Mouse (Mus musculus) lung, postnatal 4 days (tissue): ENCODE data around the gene Klhl22.
"Not testable (repeated sequence)": the region's sequence is repeated elsewhere in the genome, so short reads cannot be mapped to it uniquely, and the experiment has no call there.

Source experiments
- DNase-seq, 2 experiments: peaks; one replicate each; pipeline ENCODE4 v3.0.0; 2021

Gene Klhl22

DNA sequence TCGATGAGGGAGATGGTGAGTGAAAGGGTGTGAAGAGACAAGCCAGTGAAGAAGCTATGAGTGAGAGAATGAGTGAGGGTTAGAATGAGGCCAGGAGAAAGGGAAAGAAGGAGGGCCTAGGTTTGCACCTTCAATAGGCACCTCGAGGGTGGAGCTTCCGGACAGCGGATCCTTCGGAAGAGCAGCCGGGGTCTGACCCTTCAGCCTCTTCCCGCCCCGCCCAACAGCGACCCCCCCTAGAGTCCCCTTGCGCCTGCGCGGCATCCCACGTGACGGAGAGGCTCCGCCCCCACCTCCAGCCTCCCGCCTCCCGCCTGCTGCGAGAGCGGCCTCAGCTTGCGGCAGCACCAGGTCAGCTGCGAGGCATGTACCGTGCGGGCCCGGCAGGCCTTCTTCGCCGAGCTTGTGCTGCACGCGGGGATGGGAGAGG lies at the start of gene Klhl22:
TSS of gene Klhl22 (plus strand) at position 275 of the 430 bp plus-strand sequence.
- peak; percentile 93 to 94 for DNase-seq

DNA sequence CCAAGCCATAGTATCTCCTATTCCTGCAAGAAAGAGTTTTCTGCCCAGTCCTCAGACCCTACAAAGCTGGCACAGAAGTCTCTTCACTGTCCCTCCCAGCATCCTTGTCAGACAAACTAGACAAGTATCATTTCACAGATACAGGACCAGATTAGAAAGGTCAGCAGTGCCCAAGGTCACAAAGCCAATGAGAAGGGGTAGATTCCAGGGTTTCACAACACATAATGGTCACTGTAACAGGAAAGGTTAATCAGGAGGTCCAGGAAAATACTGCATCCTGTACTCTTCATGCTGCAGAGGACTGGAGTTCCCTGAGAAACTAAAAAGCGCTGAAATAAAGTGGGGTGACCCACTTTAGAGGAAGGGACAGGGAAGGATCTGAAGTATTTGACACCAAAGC lies 41.6 kb upstream of the Klhl22 start:
- DNase-seq, result no peak

DNA sequence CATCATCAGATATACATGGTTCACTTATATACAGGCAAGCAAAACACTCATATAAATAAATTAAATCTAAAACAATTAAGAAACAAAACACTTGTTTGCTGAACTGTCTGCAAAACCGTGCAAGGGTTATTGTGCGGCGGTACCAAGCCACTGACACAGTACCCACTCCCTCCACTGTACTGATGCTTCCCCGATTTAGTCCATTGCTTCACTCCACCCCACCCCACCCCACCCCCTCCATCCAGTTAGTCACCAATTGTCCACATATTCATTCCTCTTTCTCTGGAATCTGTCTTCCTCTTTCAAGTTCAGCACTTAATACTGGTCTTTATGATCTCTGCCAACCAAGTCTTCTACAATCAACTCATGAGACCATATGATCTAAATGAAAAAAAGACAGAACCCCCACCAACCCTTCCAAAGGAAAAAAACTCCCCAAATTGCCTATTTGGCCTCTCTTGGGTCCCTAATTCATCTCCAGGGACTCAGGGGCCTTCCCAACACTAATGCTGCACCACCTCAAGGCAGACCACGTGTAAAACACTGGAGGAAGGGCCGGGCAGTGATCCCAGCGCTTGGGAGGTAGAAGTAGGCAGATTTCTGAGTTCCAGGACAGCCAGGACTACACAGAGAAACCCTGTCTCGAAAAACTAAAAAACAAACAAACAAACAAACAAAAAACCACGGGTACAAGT lies 38.2 kb upstream of the Klhl22 start:
- no peak for DNase-seq

DNA sequence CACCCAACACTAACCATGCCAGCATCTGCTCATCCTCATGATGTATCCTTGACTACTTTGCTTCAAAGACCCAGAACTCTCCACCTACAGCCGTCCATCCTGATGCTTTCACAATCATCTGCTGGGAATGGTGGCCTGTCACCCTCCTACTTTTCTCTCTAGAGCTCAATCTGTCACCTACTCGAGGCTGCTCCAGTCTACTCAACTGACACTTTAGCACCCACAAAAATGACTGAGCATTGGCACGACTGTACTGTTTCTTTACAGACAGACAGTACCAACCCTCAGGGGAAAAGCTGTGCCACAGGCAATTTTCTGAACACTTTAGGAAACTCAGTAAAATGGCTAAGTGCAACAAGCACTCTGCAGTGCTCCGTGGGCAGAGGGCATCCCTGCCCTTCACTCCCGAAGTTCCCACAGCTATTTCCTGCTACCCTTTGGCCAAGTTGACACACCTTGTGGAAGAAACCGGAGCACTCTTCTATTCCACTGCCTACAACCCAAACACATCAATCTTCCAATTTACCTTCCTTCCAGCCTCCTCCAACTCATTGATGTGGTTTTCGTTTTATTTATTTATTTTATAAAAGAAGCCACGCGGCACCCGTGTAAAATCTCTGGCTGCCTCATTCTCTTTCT lies 37.5 kb upstream of the Klhl22 start:
- DNase-seq, result no peak

DNA sequence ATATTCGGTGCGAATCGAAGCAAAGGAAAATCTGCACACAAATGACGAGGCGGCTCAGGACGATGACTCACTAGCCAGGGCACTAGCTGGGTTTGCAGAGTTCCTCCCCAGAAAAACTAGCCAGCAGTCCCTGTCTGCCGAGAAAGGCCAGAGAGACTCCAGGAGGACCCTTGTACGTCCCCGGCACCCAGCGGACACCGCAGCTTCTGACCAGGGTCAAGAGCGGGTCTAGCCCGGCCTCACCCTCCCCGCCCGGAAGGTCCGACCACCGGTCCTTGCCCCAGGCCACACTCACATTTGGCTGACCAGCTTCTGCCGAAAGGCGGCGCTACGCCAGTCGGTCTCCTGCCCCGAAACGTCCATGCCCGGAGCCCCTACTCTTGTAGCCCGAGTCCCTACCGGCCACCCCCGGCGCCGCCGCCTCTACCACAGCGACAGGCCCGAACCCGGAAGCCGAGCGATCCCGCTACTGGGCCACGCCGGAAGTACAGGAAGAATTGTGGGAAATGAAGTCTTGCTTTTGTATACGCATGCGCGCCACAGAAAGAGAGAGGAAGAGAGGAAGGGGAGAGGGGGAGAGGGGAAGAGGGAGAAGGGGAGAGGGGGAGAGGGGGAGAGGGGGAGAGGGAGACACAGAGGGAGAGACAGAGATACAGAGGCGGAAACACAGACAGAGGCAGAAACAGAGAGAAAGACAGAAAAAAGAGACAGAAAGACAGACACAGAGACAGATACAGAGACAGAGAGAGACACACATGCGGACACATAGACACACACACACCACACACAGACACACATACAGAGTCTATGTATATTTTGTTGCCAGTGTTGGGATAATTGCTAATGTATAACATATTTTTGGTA lies 36.7 kb upstream of the Klhl22 start:
- DNase-seq, result peak; percentile 93 to 94

- no peak for DNase-seq
Measured at GRCm38 (mm10) chr16:17723325-17723626, 36.1 kb upstream of the Klhl22 start.

DNA sequence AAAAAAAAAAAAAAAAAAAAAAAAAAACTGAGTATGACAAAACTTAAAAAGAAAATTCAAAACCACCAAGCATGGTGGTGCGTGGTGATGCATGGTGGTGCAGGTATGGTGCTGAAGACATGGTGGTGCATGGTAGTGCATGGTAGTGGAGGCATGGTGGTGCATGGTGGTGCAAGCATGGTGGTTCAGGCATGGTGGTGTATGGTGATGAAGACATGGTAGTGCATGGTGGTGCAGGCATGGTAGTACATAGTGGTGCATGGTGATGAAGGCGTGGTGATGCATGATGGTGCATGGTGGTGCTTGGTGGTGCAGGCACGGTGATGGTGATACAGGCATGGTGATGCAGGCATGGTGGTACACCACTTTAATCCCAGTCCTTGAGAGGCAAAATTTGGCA lies 35.0 kb upstream of the Klhl22 start:
- no peak for DNase-seq

DNA sequence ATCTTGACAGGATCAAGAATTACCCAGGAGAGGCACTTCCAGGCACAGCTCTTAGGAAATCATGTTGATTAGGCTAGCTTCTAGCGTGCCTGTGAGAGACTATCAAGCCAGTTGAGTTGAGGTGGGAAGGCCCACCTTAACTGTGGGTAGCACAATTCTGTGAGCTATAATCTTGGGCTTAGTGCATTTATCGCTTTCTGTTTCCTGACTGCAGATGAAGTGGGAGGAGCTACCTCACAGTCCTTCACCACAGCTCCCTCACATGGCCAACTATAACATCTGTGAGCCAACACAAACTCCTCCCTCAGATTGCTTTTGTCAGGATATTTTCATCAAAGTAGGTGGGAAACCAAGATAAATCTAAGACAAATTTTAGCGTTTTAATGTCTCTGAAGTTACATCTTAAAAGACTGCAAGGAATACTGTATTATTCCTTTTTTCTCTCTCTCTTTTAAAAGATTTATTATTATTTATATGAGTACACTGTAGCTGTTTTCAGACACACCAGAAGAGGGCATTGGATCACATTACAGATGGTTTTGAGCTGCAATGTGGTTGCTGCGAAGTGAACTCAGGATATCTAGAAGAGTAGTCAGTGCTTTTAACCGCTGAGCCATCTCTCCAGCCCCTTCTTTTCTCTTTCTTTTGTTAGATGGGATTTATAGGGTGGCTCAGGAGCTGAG lies 32.1 kb upstream of the Klhl22 start:
- DNase-seq, result peak; percentile 53 to 70

DNA sequence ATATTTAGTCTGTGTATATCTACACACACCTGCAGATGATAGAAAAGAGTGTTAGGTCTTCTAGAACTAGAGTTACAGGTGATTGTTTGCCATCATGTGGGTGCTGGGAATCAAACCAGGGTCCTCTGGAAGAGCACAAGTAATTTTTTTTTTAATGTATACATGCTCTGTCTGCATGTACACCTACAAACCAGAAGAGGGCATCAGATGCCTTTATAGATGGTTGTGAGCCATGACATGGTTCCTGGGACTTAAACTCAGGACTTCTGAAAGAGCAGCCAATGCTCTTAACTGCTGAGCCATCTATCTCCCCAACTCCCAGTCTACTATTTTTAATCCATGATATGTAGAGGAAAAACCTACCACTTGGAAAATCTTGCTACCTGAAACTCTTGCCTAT lies 29.4 kb upstream of the Klhl22 start:
- no peak for DNase-seq

- DNase-seq, result no peak
Measured at GRCm38 (mm10) chr16:17732021-17732420, 27.4 kb upstream of the Klhl22 start.

DNA sequence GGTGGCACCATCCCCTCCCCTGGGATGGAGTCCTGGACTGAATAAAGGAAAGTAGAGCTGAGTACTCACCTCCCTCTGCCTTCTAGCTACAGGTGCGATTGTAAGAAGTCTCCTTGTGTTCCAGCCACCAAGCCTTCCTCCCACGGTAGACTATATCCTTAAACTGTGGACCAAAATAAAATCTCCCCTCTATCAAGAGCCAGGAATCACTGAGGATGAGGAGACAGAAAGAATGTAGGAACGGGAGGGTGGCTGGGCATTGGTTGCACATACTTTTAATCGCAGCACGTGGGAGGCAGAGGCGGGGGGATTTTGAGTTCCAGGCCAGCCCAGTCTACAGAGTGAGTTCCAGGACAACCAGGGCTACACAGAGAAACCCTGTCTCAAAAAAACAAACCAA lies 27.0 kb upstream of the Klhl22 start:
- DNase-seq, result no peak

- no peak for DNase-seq
Measured at GRCm38 (mm10) chr16:17732841-17733340, 26.5 kb upstream of the Klhl22 start, which contains the start of gene Med15. TSS of gene Med15 (minus strand) at chr16:17732891.

GRCm38 (mm10) chr16:17733646-17734045 lies 25.8 kb upstream of the Klhl22 start:
- DNase-seq, result no peak

- not testable (repeated sequence) for DNase-seq
Measured at GRCm38 (mm10) chr16:17734872-17735271, 24.5 kb upstream of the Klhl22 start.

- no peak for DNase-seq
Measured at GRCm38 (mm10) chr16:17736156-17736555, 23.3 kb upstream of the Klhl22 start.

- no peak for DNase-seq
Measured at GRCm38 (mm10) chr16:17740080-17740479, 19.3 kb upstream of the Klhl22 start.

DNA sequence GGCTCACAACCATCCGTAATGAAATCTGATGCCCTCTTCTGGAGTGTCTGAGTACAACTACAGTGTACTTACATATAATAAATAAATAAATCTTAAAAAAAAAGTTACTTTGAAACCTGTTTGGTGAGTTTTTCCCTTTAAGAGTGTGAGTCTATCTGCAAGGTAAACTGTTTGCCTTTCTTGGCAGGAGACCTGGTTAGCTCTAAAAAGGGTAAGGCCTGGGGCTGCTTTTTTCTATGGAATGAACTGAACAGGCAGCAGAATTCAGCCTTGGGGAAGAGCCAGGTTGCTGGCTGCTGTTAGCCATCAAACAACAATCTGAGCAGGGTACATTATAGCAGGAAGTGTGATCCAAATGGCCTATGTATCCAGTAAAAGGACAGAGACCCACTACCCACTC lies 16.6 kb upstream of the Klhl22 start:
- peak in 1 of 2 experiments; percentile 21 for DNase-seq

GRCm38 (mm10) chr16:17743279-17743678 lies 16.1 kb upstream of the Klhl22 start:
- DNase-seq, result peak; percentile 12 to 40

GRCm38 (mm10) chr16:17744536-17744935 lies 14.9 kb upstream of the Klhl22 start:
- peak in 1 of 2 experiments; percentile 34 for DNase-seq

GRCm38 (mm10) chr16:17745067-17745466 lies 14.4 kb upstream of the Klhl22 start:
- DNase-seq, result no peak

GRCm38 (mm10) chr16:17753001-17753400 lies 6.4 kb upstream of the Klhl22 start:
- DNase-seq, result peak; percentile 15 to 35

DNA sequence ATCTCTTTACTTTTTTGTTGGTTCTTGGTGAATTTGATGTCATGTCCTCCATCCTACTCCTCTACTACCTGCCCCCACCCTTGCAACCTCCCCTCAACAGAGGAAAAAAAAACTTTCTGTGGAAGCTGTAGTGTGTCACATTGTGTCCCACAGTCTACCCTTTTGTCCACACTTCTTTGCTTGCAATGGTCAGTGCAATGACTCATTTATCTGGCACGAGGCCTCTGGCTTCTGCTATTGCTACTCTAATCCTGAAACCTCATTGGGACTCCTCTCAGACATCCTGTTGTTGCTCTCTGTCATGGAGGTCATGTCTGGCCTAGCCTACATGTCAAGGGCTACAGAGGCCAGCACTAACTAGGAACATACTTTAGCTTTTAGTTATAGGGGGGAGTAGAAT lies 5.7 kb upstream of the Klhl22 start:
- DNase-seq, result no peak

GRCm38 (mm10) chr16:17757756-17758155 lies 1.7 kb upstream of the Klhl22 start:
- DNase-seq, result no peak
